Mouse (Mus musculus): ENCODE measurements around the gene Nat8f3.
"Not testable (repeated sequence)": the region's sequence is repeated elsewhere in the genome, so short reads cannot be mapped to it uniquely, and the experiment has no call there.

Gene Nat8f3

GRCm38 (mm10) chr6:85765532-85765931, at the start of gene Nat8f3:
TSS of gene Nat8f3 (minus strand) at chr6:85765754.
- DNase-seq (ENCODE audit: low read depth) = peak; percentile 19

- no peak for DNase-seq (ENCODE audit: low read depth)
Measured at GRCm38 (mm10) chr6:85813339-85813738, 47.8 kb upstream of the Nat8f3 start.

- DNase-seq (ENCODE audit: low read depth) = not testable (repeated sequence)
Measured at GRCm38 (mm10) chr6:85810942-85811537, 45.5 kb upstream of the Nat8f3 start.

GRCm38 (mm10) chr6:85810514-85810913, 45.0 kb upstream of the Nat8f3 start:
- not testable (repeated sequence) for DNase-seq (ENCODE audit: low read depth)

- not testable (repeated sequence) for DNase-seq (ENCODE audit: low read depth)
Measured at GRCm38 (mm10) chr6:85809784-85810183, 44.2 kb upstream of the Nat8f3 start.

- not testable (repeated sequence) for DNase-seq (ENCODE audit: low read depth)
Measured at GRCm38 (mm10) chr6:85803180-85803579, 37.6 kb upstream of the Nat8f3 start.

GRCm38 (mm10) chr6:85763127-85764070, 2.2 kb downstream of the Nat8f3 start:
- DNase-seq (ENCODE audit: low read depth) = not testable (repeated sequence)

GRCm38 (mm10) chr6:85762678-85763077, 2.9 kb downstream of the Nat8f3 start:
- DNase-seq (ENCODE audit: low read depth) = not testable (repeated sequence)

- peak; percentile 36 for DNase-seq (ENCODE audit: low read depth)
Measured at GRCm38 (mm10) chr6:85755705-85756249, 9.8 kb downstream of the Nat8f3 start.

GRCm38 (mm10) chr6:85713105-85713504, 52.4 kb downstream of the Nat8f3 start, which contains the start of gene Nat8f7:
TSS of gene Nat8f7 (minus strand) at chr6:85713205.
- not testable (repeated sequence) for DNase-seq (ENCODE audit: low read depth)

GRCm38 (mm10) chr6:85709607-85710006, 55.9 kb downstream of the Nat8f3 start:
- not testable (repeated sequence) for DNase-seq (ENCODE audit: low read depth)

GRCm38 (mm10) chr6:85709206-85709605, 56.3 kb downstream of the Nat8f3 start:
- DNase-seq (ENCODE audit: low read depth) = not testable (repeated sequence)

- peak; percentile 65 for DNase-seq (ENCODE audit: low read depth)
Measured at GRCm38 (mm10) chr6:85701943-85702342, 63.6 kb downstream of the Nat8f3 start.

Measured in fibroblast of lung, adult 2 months (primary cell).